Mouse (Mus musculus) intestine, postnatal 0 days (tissue): ENCODE measurements around the gene Uvrag. TPM values are rescaled to one million over a fixed set of nuclear protein-coding genes. Genes with fewer than 3 reads are reported as not detected.

Experiments used
- ATAC-seq: fragments of 200-750 bp; cut with Nextera tagmentation; 2 replicates; pipeline ENCODE4 v1.8.0; 2017; ENCODE audit warnings: mild to moderate bottlenecking, moderate TSS enrichment, moderate library complexity
- H3K27ac ChIP-seq: fragments of 300-500 bp; sonication (generic); 2 replicates; pipeline ENCODE4 v1.5.1; 2014; ENCODE audit warnings: mild to moderate bottlenecking, low read depth, low read length, moderate library complexity
- H3K27me3 ChIP-seq: fragments of 300-500 bp; sonication (generic); replicated peaks from 2 replicates; pipeline ENCODE4 v1.6.1; 2014; ENCODE audit warnings: low read length, mixed read lengths; ENCODE audit not compliant: control insufficient read depth, insufficient read depth
- H3K36me3 ChIP-seq: fragments of 300-500 bp; sonication (generic); 2 replicates; pipeline ENCODE4 v1.6.1; 2014; ENCODE audit warnings: mild to moderate bottlenecking, moderate library complexity; ENCODE audit not compliant: control insufficient read depth, insufficient read depth
- H3K4me1 ChIP-seq: fragments of 300-500 bp; sonication (generic); replicated peaks from 2 replicates; pipeline ENCODE4 v1.6.1; 2014; ENCODE audit warnings: antibody characterized with exemption, low read length, mixed read lengths; ENCODE audit not compliant: control insufficient read depth, insufficient read depth
- H3K4me2 ChIP-seq: fragments of 300-500 bp; sonication (generic); replicated peaks from 2 replicates; pipeline ENCODE4 v1.6.1; 2014; ENCODE audit warnings: low read depth, mild to moderate bottlenecking, moderate library complexity
- H3K4me3 ChIP-seq: fragments of 300-500 bp; sonication (generic); 2 replicates; pipeline ENCODE4 v1.5.1; 2014; ENCODE audit warnings: low read depth, low read length
- H3K9ac ChIP-seq: fragments of 300-500 bp; sonication (generic); 2 replicates; pipeline ENCODE4 v1.6.1; 2014; ENCODE audit warnings: mild to moderate bottlenecking, low read depth, low read length
- H3K9me3 ChIP-seq: fragments of 300-500 bp; sonication (generic); 2 replicates; pipeline ENCODE4 v1.6.1; 2016; ENCODE audit warnings: mixed run types; ENCODE audit not compliant: control insufficient read depth
- CTCF ChIP-seq: sonication (generic); IDR thresholded peaks from 2 replicates; pipeline ENCODE4 v1.5.1; 2016; ENCODE audit warnings: low read depth, mild to moderate bottlenecking, control low read depth, antibody characterized with exemption, moderate library complexity
- WGBS: fragments of 180-500 bp; shearing (Covaris S2); extraction: QIAGEN DNeasy Blood & Tissue Kit; methylation state at CpG from one replicate; pipeline ENCODE4 v1.1.7; 2014; 5-methylcytosine and 5-hydroxymethylcytosine counted together
- polyA plus RNA-seq: library from polyadenylated mRNA; unstranded; fragments of >200 nt; fragmentation: Nextera tagmentation; extraction: Ambion mirVana; gene quantifications from 2 replicates; pipeline ENCODE4 v1.2.1, GENCODE M21; 2015

The Uvrag gene
- polyA plus RNA-seq, 1 experiment from 2014 or later = 12.0 TPM

DNA sequence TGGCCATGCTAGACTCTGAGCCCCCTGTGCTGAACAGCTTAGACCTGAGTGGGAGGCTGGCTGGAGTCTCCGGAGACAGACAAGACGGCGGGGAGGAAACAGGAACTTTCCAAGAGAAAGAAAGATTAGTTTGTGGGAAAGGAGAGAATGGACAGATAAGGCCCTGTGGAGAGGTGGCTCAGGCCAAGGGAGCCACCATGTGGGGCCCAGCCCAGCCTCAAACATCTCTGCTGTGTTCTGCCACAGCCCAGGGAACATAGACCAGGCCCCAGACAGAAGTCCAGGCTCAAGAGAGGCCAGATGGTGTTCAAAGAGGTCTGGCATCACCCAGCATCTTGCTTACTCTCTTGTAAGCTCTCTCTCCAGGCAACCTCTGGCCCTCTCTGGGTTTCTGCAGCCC is 283.8 kb downstream of the Uvrag start:
- no peaks in the 10 kb centered on the region for H3K9me3 ChIP-seq
- no peak for ATAC-seq
- H3K4me2 ChIP-seq = no peak overlapping the region
- WGBS = 59% methylated on average over 3 of the region's 3 CpGs
- no peaks in the 10 kb centered on the region for H3K36me3 ChIP-seq
- H3K4me1 ChIP-seq = no peaks in the 10 kb centered on the region
- H3K27ac ChIP-seq = no peak overlapping the region
- no peak overlapping the region for H3K4me3 ChIP-seq
- no peak for TF ChIP-seq CTCF
- no peak overlapping the region for H3K9ac ChIP-seq
- H3K27me3 ChIP-seq = no peaks in the 10 kb centered on the region

DNA sequence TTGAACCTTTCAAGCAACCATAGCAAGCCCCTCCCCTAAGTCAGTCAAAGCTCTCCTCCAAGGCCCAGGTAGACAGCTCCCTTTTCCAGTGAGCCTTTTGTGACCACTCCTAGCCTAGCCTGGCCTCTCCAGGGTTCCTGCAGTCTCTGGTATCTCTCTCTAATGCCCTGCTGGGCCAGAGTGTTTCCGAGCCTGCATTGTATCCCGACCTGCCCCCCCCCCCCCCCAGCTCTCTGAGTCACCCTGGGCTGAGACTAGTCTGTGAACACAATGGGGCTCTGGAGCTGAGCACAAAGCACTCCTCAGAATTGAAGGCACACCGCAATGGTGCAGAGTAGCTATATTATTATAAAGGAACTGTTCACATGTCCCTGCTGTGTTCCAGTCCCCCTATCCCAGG is 284.8 kb downstream of the Uvrag start:
- WGBS = 42% methylated on average over 3 of the region's 3 CpGs
- ATAC-seq = no peak
- TF ChIP-seq CTCF = no peak

DNA sequence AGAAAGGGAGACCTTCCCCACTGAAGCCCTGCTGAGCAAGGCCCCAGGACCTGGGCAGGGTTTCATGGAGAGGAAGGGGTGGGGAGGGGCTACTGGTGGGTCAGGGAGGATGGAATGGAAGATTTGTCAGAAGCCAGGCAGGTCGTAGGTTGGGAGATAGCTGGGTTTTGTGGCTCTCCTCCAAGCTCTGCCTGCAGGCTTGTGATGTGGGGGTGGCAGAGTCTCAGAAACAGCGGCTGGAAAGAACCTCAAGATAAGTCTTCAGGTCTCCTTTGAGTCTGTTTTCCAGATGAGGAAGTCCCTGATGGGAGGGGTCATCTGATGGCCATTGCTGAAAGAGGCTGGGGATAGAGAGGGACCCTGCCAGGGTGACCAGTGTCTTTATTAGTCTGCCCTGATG is 285.6 kb downstream of the Uvrag start:
- no peak overlapping the region for H3K4me3 ChIP-seq
- no peaks in the 10 kb centered on the region for H3K27me3 ChIP-seq
- H3K27ac ChIP-seq = no peak overlapping the region
- H3K36me3 ChIP-seq = no peaks in the 10 kb centered on the region
- H3K4me1 ChIP-seq = no peaks in the 10 kb centered on the region
- no peak overlapping the region for H3K4me2 ChIP-seq
- ATAC-seq = no peak
- 65% methylated on average over 2 of the region's 2 CpGs for WGBS
- no peak overlapping the region for H3K9ac ChIP-seq
- no peak for TF ChIP-seq CTCF
- H3K9me3 ChIP-seq = no peaks in the 10 kb centered on the region

More for the DNA sequence above, 284.8 kb downstream of the Uvrag start:
- Histone ChIP-seq H3K9ac (no peak overlapping the region), H3K27ac (no peak overlapping the region), H3K36me3 (no peaks in the 10 kb centered on the region), H3K4me1 (no peaks in the 10 kb centered on the region), H3K4me2 (no peak overlapping the region), H3K4me3 (no peak overlapping the region), H3K9me3 (no peaks in the 10 kb centered on the region), H3K27me3 (no peaks in the 10 kb centered on the region)

DNA sequence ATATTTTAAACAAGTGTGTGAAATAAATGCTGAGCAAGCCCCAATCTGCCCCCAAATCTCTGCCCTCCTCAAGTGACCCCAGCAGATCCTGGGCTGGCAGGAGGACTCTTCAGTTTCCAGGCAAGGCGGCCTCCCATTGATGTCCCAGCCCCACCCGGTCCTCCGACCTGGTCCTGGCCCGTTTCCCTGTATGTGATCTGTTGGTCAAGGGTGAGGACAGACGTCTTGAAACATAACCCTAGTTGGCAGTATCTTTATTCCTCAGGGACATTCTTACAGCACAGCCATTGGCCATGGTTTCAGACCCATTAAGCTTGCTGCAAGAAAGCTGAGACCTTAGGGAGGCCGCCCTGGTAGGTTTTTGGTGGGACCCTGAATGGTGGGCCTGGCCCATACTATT is 287.1 kb downstream of the Uvrag start:
- no peak overlapping the region for H3K27ac ChIP-seq
- no peaks in the 10 kb centered on the region for H3K36me3 ChIP-seq
- no peaks in the 10 kb centered on the region; the same call in 1 of the 2 replicates for H3K4me1 ChIP-seq
- no peak for ATAC-seq
- H3K4me3 ChIP-seq = no peak overlapping the region
- H3K9me3 ChIP-seq = no peaks in the 10 kb centered on the region
- WGBS = 87% methylated on average over 6 of the region's 6 CpGs
- no peak overlapping the region for H3K9ac ChIP-seq
- H3K27me3 ChIP-seq = no peaks in the 10 kb centered on the region
- no peak for TF ChIP-seq CTCF
- no peak overlapping the region for H3K4me2 ChIP-seq

DNA sequence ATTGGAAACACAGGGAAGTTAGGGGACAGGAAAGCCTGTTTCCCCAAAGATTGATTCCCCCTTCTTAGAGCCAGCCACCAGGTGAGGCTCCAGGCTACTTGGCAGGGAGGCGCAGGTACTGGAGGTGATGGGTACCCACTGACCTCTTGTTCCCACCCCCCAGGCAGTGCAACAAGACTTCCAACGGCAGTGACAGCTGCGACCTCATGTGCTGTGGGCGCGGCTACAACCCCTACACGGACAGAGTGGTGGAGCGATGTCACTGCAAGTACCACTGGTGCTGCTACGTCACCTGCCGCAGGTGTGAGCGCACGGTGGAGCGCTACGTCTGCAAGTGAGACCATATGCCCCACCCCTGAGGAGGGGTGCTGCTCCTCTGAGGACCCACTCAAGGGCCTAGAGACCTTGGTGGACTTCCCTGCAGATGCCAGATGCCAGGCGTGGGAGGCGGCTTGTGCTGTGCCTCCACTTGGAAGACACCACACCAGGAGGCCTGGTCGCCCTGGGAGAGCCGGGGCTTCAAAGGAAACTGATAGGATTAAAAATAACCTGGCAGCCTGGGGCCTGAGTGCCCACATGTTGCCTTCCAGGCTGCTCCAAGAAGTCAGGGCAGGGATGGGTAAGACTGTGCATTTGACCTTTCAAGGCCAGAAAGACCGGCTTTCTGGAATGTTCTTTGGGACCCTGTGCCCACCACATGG is 287.8 kb downstream of the Uvrag start:
- Histone ChIP-seq H3K27me3 (no peaks in the 10 kb centered on the region), H3K4me1 (no peaks in the 10 kb centered on the region; the same call in 1 of the 2 replicates), H3K4me2 (no peak overlapping the region), H3K9me3 (no peaks in the 10 kb centered on the region), H3K27ac (no peak overlapping the region), H3K36me3 (no peaks in the 10 kb centered on the region), H3K4me3 (no peak overlapping the region), H3K9ac (no peak overlapping the region)
- no peak for TF ChIP-seq CTCF
- WGBS = 84% methylated on average over 18 of the region's 18 CpGs
- no peak for ATAC-seq

DNA sequence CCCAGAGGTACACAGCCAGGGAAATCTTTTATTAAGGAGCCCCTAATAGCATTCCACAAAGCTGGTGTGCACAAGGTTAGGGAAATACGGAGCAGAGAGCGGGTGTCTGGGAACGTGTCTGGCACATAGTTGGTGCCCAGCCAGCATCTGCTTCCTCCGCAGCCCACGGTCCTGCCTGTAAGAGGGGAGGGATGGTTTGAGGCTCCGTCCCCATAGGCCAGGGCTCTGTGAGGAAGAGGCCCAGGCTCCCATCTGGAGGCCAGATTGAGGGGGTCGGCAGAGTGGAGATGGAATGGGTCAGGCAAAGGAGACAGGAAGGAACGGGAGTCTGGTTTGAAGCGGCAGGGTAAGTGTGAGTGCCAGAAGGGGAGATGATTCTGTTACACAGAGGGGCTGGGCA is 289.7 kb downstream of the Uvrag start:
- no peak for ATAC-seq
- no peak overlapping the region for H3K27ac ChIP-seq
- 65% methylated on average over 9 of the region's 9 CpGs for WGBS

More for the DNA sequence above, 289.7 kb downstream of the Uvrag start:
- H3K36me3 ChIP-seq = no peaks in the 10 kb centered on the region
- H3K4me3 ChIP-seq = no peak overlapping the region
- H3K27me3 ChIP-seq = no peaks in the 10 kb centered on the region
- H3K4me2 ChIP-seq = no peak overlapping the region
- no peaks in the 10 kb centered on the region for H3K9me3 ChIP-seq
- TF ChIP-seq CTCF = no peak
- no peaks in the 10 kb centered on the region; the same call in 1 of the 2 replicates for H3K4me1 ChIP-seq
- H3K9ac ChIP-seq = no peak overlapping the region
